Mouse (Mus musculus): ENCODE data around the gene Crb2. TPM values are rescaled to one million over a fixed set of nuclear protein-coding genes. Genes with fewer than 3 reads are reported as not detected.

The Crb2 gene
- polyA plus RNA-seq, 1 experiment from 2014 or later: 2.6 TPM

DNA sequence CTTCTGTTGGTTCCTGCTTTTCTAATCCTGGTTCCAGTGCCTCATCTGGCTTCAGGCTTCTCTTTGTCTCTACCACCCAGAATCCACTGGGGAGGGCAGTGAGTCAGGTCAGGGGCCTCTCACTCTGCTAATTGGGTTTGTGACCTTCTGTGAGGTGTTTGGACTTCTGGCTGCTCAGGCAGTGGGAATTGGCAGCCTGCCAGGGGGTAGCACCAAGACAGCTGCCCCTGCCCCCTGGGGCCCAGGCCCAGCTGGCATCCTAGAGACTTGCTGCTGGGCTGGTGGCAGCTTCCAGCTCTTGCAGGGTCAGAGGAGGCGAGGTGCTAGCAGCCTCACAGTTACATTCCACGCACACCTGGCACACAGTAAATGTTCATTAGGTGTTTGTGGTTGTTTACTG, 35.6 kb downstream of the Crb2 start:
- Histone ChIP-seq H3K4me2 (ENCODE audit: low read depth, low read length) (no peak overlapping the region), H3K36me3 (ENCODE audit: control insufficient read depth, insufficient read depth, low read length) (no peaks in the 10 kb centered on the region), H3K27ac (ENCODE audit: low read depth, low read length) (no peak overlapping the region), H3K9ac (replicated peaks; ENCODE audit: low read depth, low read length) (no peak overlapping the region), H3K4me3 (ENCODE audit: low read depth, low read length) (no peak overlapping the region), H3K4me1 (ENCODE audit: control insufficient read depth, insufficient read depth, low read length) (no peaks in the 10 kb centered on the region), H3K27me3 (ENCODE audit: control insufficient read depth, insufficient read depth, low read length) (no peaks in the 10 kb centered on the region), H3K9me3 (ENCODE audit: control insufficient read depth, low read length) (no peaks in the 10 kb centered on the region)
- ATAC-seq (ENCODE audit: low read depth): peak; percentile 23; the same call in 1 of the 2 replicates
- 55% methylated on average over 2 of the region's 2 CpGs for WGBS

- H3K27me3 ChIP-seq (ENCODE audit: control insufficient read depth, insufficient read depth, low read length): no peaks in the 10 kb centered on the region
- WGBS: 90% methylated on average over 5 of the region's 5 CpGs
- no peak overlapping the region for H3K27ac ChIP-seq (ENCODE audit: low read depth, low read length)
- no peak overlapping the region for H3K4me2 ChIP-seq (ENCODE audit: low read depth, low read length)
- H3K9me3 ChIP-seq (ENCODE audit: control insufficient read depth, low read length): no peaks in the 10 kb centered on the region
- H3K4me3 ChIP-seq (ENCODE audit: low read depth, low read length): no peak overlapping the region
- H3K9ac ChIP-seq (replicated peaks; ENCODE audit: low read depth, low read length): no peak overlapping the region
- ATAC-seq (ENCODE audit: low read depth): no peak
- H3K4me1 ChIP-seq (ENCODE audit: control insufficient read depth, insufficient read depth, low read length): no peaks in the 10 kb centered on the region
- H3K36me3 ChIP-seq (ENCODE audit: control insufficient read depth, insufficient read depth, low read length): no peaks in the 10 kb centered on the region
Observed at GRCm38 (mm10) chr2:37812401-37812800, 36.4 kb downstream of the Crb2 start.

DNA sequence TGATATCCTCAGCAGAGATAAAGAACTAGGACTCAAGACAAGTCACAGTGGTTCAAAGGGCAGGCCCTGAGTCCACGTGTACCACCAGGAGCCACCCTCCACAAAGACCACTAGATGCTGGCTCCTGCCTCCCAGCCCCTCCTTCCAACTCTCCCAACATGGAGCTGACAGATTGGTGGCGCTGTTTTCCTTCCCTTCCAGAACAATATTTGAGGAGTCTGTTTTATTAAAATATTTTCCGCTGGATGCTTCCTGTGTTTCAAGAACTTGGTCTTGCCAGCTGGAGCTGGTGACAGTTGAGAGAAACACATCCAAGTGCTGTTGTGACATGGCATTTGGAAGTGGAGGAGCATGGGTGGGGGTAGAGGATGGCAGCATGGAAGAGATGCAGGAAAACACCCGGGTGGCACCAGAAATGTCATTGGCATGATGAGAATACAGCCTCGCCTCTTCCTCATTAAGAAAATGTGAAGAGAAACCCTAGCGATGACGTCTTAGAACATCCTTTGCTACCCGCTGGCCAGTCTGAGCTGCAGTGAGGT, 38.8 kb downstream of the Crb2 start:
- ATAC-seq (ENCODE audit: low read depth): no peak
- Histone ChIP-seq H3K4me3 (ENCODE audit: low read depth, low read length) (no peak overlapping the region), H3K4me2 (ENCODE audit: low read depth, low read length) (no peak overlapping the region), H3K36me3 (ENCODE audit: control insufficient read depth, insufficient read depth, low read length) (no peaks in the 10 kb centered on the region), H3K27ac (ENCODE audit: low read depth, low read length) (no peak overlapping the region), H3K9ac (replicated peaks; ENCODE audit: low read depth, low read length) (no peak overlapping the region), H3K4me1 (ENCODE audit: control insufficient read depth, insufficient read depth, low read length) (peaks cover 15% of the 10 kb centered on the region), H3K27me3 (ENCODE audit: control insufficient read depth, insufficient read depth, low read length) (no peaks in the 10 kb centered on the region), H3K9me3 (ENCODE audit: control insufficient read depth, low read length) (no peaks in the 10 kb centered on the region)
- WGBS: 90% methylated on average over 8 of the region's 8 CpGs

DNA sequence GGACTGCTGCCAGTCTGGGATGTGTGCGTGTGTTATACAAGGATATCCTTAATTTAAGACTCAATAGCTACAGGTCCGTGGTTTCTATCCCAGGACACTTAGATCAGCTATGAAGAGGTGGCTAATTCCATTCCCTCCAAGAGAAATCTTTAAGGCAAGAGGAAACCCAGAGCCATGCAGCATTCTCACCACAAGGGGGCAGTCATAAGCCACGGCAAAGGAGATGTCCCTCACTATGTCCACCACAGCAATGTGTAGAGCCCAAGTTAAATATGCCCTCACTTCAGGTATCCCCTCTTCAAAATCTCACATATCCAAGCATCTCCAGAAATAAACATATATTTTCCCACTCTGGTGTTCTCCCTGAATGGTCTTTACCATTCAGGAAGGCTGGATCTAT, 39.6 kb downstream of the Crb2 start:
- 11% methylated on average over 3 of the region's 3 CpGs for WGBS
- Histone ChIP-seq H3K4me3 (ENCODE audit: low read depth, low read length) (no peak overlapping the region), H3K9ac (replicated peaks; ENCODE audit: low read depth, low read length) (no peak overlapping the region), H3K27ac (ENCODE audit: low read depth, low read length) (no peak overlapping the region), H3K36me3 (ENCODE audit: control insufficient read depth, insufficient read depth, low read length) (no peaks in the 10 kb centered on the region), H3K9me3 (ENCODE audit: control insufficient read depth, low read length) (no peaks in the 10 kb centered on the region), H3K4me2 (ENCODE audit: low read depth, low read length) (no peak overlapping the region), H3K4me1 (ENCODE audit: control insufficient read depth, insufficient read depth, low read length) (peaks cover 16% of the 10 kb centered on the region), H3K27me3 (ENCODE audit: control insufficient read depth, insufficient read depth, low read length) (no peaks in the 10 kb centered on the region)
- no peak for ATAC-seq (ENCODE audit: low read depth)

- Histone ChIP-seq H3K4me3 (ENCODE audit: low read depth, low read length) (no peak overlapping the region), H3K27ac (ENCODE audit: low read depth, low read length) (peak overlapping the region; percentile 30; the same call in 1 of the 2 replicates), H3K27me3 (ENCODE audit: control insufficient read depth, insufficient read depth, low read length) (no peaks in the 10 kb centered on the region), H3K36me3 (ENCODE audit: control insufficient read depth, insufficient read depth, low read length) (no peaks in the 10 kb centered on the region), H3K9ac (replicated peaks; ENCODE audit: low read depth, low read length) (no peak overlapping the region), H3K4me1 (ENCODE audit: control insufficient read depth, insufficient read depth, low read length) (peaks cover 20% of the 10 kb centered on the region), H3K4me2 (ENCODE audit: low read depth, low read length) (no peak overlapping the region), H3K9me3 (ENCODE audit: control insufficient read depth, low read length) (no peaks in the 10 kb centered on the region)
- peak; percentile 42; the same call in 1 of the 2 replicates for ATAC-seq (ENCODE audit: low read depth)
- WGBS: 5% methylated on average over 5 of the region's 5 CpGs
Observed at GRCm38 (mm10) chr2:37818761-37819525, 42.9 kb downstream of the Crb2 start.

GRCm38 (mm10) chr2:37819526-37820152, 43.6 kb downstream of the Crb2 start:
- Histone ChIP-seq H3K4me3 (ENCODE audit: low read depth, low read length) (no peak overlapping the region), H3K4me2 (ENCODE audit: low read depth, low read length) (no peak overlapping the region), H3K9ac (replicated peaks; ENCODE audit: low read depth, low read length) (no peak overlapping the region), H3K9me3 (ENCODE audit: control insufficient read depth, low read length) (no peaks in the 10 kb centered on the region), H3K27ac (ENCODE audit: low read depth, low read length) (peak overlapping the region; percentile 30; the same call in 1 of the 2 replicates), H3K27me3 (ENCODE audit: control insufficient read depth, insufficient read depth, low read length) (no peaks in the 10 kb centered on the region), H3K36me3 (ENCODE audit: control insufficient read depth, insufficient read depth, low read length) (no peaks in the 10 kb centered on the region), H3K4me1 (ENCODE audit: control insufficient read depth, insufficient read depth, low read length) (peaks cover 20% of the 10 kb centered on the region)
- no peak for ATAC-seq (ENCODE audit: low read depth)
- 23% methylated on average over 4 of the region's 4 CpGs for WGBS

- H3K27me3 ChIP-seq (ENCODE audit: control insufficient read depth, insufficient read depth, low read length): no peaks in the 10 kb centered on the region
- H3K9ac ChIP-seq (replicated peaks; ENCODE audit: low read depth, low read length): no peak overlapping the region
- H3K4me2 ChIP-seq (ENCODE audit: low read depth, low read length): no peak overlapping the region
- H3K4me1 ChIP-seq (ENCODE audit: control insufficient read depth, insufficient read depth, low read length): peaks cover 20% of the 10 kb centered on the region
- ATAC-seq (ENCODE audit: low read depth): peak; percentile 28; the same call in 1 of the 2 replicates
- peak overlapping the region; percentile 39; the same call in 1 of the 2 replicates for H3K27ac ChIP-seq (ENCODE audit: low read depth, low read length)
- no peaks in the 10 kb centered on the region for H3K36me3 ChIP-seq (ENCODE audit: control insufficient read depth, insufficient read depth, low read length)
- H3K9me3 ChIP-seq (ENCODE audit: control insufficient read depth, low read length): no peaks in the 10 kb centered on the region
- H3K4me3 ChIP-seq (ENCODE audit: low read depth, low read length): no peak overlapping the region
- 30% methylated on average over 5 of the region's 5 CpGs for WGBS
Observed at GRCm38 (mm10) chr2:37822122-37822521, 46.1 kb downstream of the Crb2 start.

DNA sequence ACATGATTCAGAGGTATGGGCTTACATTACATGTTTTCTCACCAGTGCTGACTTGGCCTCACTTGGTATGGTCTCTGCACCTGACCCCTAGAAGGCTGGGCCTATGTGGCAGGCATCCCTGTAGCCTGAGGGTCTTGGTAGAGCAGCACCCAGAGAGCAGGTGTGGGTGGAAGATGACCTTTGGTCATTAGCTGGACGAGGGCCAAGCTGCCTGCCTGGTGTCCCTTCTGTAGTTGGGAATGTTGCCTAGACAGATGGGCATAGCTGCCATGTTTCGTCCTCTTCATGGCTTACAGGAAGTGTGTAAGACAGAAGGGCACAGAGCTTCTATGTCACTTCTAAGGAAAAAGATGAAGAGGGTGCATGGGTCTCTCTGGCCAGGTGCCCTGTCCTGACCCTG, 47.8 kb downstream of the Crb2 start:
- no peak overlapping the region for H3K4me2 ChIP-seq (ENCODE audit: low read depth, low read length)
- WGBS: 77% methylated on average over 2 of the region's 2 CpGs
- peaks cover 14% of the 10 kb centered on the region for H3K4me1 ChIP-seq (ENCODE audit: control insufficient read depth, insufficient read depth, low read length)
- H3K9ac ChIP-seq (replicated peaks; ENCODE audit: low read depth, low read length): no peak overlapping the region
- H3K4me3 ChIP-seq (ENCODE audit: low read depth, low read length): no peak overlapping the region
- no peaks in the 10 kb centered on the region for H3K27me3 ChIP-seq (ENCODE audit: control insufficient read depth, insufficient read depth, low read length)
- H3K9me3 ChIP-seq (ENCODE audit: control insufficient read depth, low read length): no peaks in the 10 kb centered on the region
- H3K36me3 ChIP-seq (ENCODE audit: control insufficient read depth, insufficient read depth, low read length): no peaks in the 10 kb centered on the region
- no peak overlapping the region for H3K27ac ChIP-seq (ENCODE audit: low read depth, low read length)
- ATAC-seq (ENCODE audit: low read depth): no peak

GRCm38 (mm10) chr2:37829758-37830275, 53.8 kb downstream of the Crb2 start:
- Histone ChIP-seq H3K27ac (ENCODE audit: low read depth, low read length) (no peak overlapping the region), H3K4me3 (ENCODE audit: low read depth, low read length) (no peak overlapping the region), H3K9me3 (ENCODE audit: control insufficient read depth, low read length) (no peaks in the 10 kb centered on the region), H3K27me3 (ENCODE audit: control insufficient read depth, insufficient read depth, low read length) (no peaks in the 10 kb centered on the region), H3K4me1 (ENCODE audit: control insufficient read depth, insufficient read depth, low read length) (peaks cover 6% of the 10 kb centered on the region; the same call in 1 of the 2 replicates), H3K4me2 (ENCODE audit: low read depth, low read length) (no peak overlapping the region), H3K36me3 (ENCODE audit: control insufficient read depth, insufficient read depth, low read length) (no peaks in the 10 kb centered on the region), H3K9ac (replicated peaks; ENCODE audit: low read depth, low read length) (no peak overlapping the region)
- ATAC-seq (ENCODE audit: low read depth): peak; percentile 18; the same call in 1 of the 2 replicates
- WGBS: 28% methylated on average over 9 of the region's 9 CpGs
